Mouse (Mus musculus) C2C12 (cell line): ENCODE results near the gene Iqch.

Experiments used
- CTCF ChIP-seq: IDR thresholded peaks from one replicate; pipeline ENCODE4 v1.5.1; 2011; ENCODE audit not compliant: control insufficient read depth, insufficient read depth, insufficient read length
- USF1 ChIP-seq: IDR thresholded peaks from one replicate; pipeline ENCODE4 v1.6.1; 2011; ENCODE audit warnings: low read depth, mild to moderate bottlenecking, control low read depth, moderate library complexity

DNA sequence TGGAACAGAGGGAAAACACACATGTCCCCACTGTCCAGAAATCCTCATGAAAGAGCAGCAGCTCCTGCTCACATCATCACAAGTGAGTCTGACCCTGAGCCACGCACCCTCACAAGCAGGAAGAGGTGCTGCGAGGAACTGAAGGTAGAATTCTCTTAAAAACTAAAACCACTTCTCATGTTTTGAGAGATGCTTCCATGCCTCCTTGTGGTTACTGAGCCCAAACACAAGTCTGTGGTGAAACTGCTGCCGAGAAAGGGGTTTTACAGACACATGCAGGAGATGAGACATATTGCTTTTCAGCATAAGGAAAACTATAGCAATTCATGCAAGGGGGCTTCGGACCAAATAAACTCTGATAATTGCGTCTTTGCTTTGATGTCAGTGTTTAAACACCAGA lies 89.4 kb downstream of the Iqch start:
- TF ChIP-seq CTCF (no peak), USF1 (no peak)
